Mouse (Mus musculus): ENCODE results near the gene Dmac1. TPM values are rescaled to one million over a fixed set of nuclear protein-coding genes. Genes with fewer than 3 reads are reported as not detected.
A peak's percentile ranks its signal among the peaks of the same experiment; 100 is the strongest.
"Not testable (repeated sequence)": the region's sequence is repeated elsewhere in the genome, so short reads cannot be mapped to it uniquely, and the experiment has no call there.

Gene Dmac1
- total RNA-seq (2021), result 10 to 100 TPM; 40.5 to 47.7 TPM
- long read RNA-seq, experiment 1, transcript Dmac1-201 (2 exons, 741 nt), result major isoform, 67 of 68 reads
- long read RNA-seq, experiment 1, partial matches to known transcripts, result 1 of 68 reads
- long read RNA-seq, experiment 1, other reads (novel, unspliced or antisense), result 0 of 68 reads
- long read RNA-seq, experiment 2, transcript Dmac1-201 (2 exons, 741 nt), result major isoform, 57 of 62 reads
- long read RNA-seq, experiment 2, partial matches to known transcripts, result 5 of 62 reads
- long read RNA-seq, experiment 2, other reads (novel, unspliced or antisense), result 0 of 62 reads

- peak; percentile 89 to 95 for DNase-seq
- intact Hi-C loops (cut with DNase I), result no loop called here
Measured at GRCm38 (mm10) chr4:75278197-75279175, at the start of gene Dmac1. Gene Dmac1 (minus strand): TSS chr4:75278305.

- intact Hi-C loops (cut with DNase I), result no loop called here
- no peak for DNase-seq
Measured at GRCm38 (mm10) chr4:75315431-75315830, 37.3 kb upstream of the Dmac1 start.

GRCm38 (mm10) chr4:75315007-75315406 is 36.9 kb upstream of the Dmac1 start:
- no peak for DNase-seq
- intact Hi-C loops (cut with DNase I), result no loop called here

- DNase-seq, result no peak
- intact Hi-C loops (cut with DNase I), result no loop called here
Measured at GRCm38 (mm10) chr4:75311918-75312317, 33.8 kb upstream of the Dmac1 start.

GRCm38 (mm10) chr4:75311305-75311704 is 33.2 kb upstream of the Dmac1 start:
- intact Hi-C loops (cut with DNase I), result no loop called here
- no peak for DNase-seq

GRCm38 (mm10) chr4:75300205-75300972 is 22.3 kb upstream of the Dmac1 start:
- DNase-seq, result no peak
- intact Hi-C loops (cut with DNase I), result no loop called here

- DNase-seq, result no peak
- intact Hi-C loops (cut with DNase I), result no loop called here
Measured at GRCm38 (mm10) chr4:75292315-75292714, 14.2 kb upstream of the Dmac1 start.

GRCm38 (mm10) chr4:75291142-75291541 is 13.0 kb upstream of the Dmac1 start:
- intact Hi-C loops (cut with DNase I), result no loop called here
- no peak for DNase-seq

- intact Hi-C loops (cut with DNase I), result no loop called here
- DNase-seq, result no peak
Measured at GRCm38 (mm10) chr4:75277467-75278196, 473 bp downstream of the Dmac1 start.

GRCm38 (mm10) chr4:75275737-75276136 is 2.4 kb downstream of the Dmac1 start:
- intact Hi-C loops (cut with DNase I), result no loop called here
- DNase-seq, result no peak

- intact Hi-C loops (cut with DNase I), result no loop called here
- DNase-seq, result no peak
Measured at GRCm38 (mm10) chr4:75267866-75268265, 10.2 kb downstream of the Dmac1 start.

GRCm38 (mm10) chr4:75266773-75267550 is 11.1 kb downstream of the Dmac1 start:
- intact Hi-C loops (cut with DNase I), result no loop called here
- no peak for DNase-seq

GRCm38 (mm10) chr4:75264219-75264618 is 13.9 kb downstream of the Dmac1 start:
- intact Hi-C loops (cut with DNase I), result no loop called here
- no peak for DNase-seq

GRCm38 (mm10) chr4:75263556-75264129 is 14.5 kb downstream of the Dmac1 start:
- intact Hi-C loops (cut with DNase I), result no loop called here
- no peak for DNase-seq

GRCm38 (mm10) chr4:75262423-75262822 is 15.7 kb downstream of the Dmac1 start:
- intact Hi-C loops (cut with DNase I), result no loop called here
- DNase-seq, result no peak

GRCm38 (mm10) chr4:75260156-75260555 is 17.9 kb downstream of the Dmac1 start:
- intact Hi-C loops (cut with DNase I), result no loop called here
- no peak for DNase-seq

GRCm38 (mm10) chr4:75259447-75259846 is 18.7 kb downstream of the Dmac1 start:
- intact Hi-C loops (cut with DNase I), result no loop called here

GRCm38 (mm10) chr4:75234602-75235001 is 43.5 kb downstream of the Dmac1 start:
- intact Hi-C loops (cut with DNase I); DNase-seq: not testable (repeated sequence)

More at GRCm38 (mm10) chr4:75259447-75259846, 18.7 kb downstream of the Dmac1 start:
- DNase-seq, result no peak
